Mouse (Mus musculus) cerebellum, adult 2 months (tissue): Measurements from ENCODE around the gene Olfr1337. TPM values are rescaled to one million over a fixed set of nuclear protein-coding genes. Genes with fewer than 3 reads are reported as not detected.
"Not testable (repeated sequence)": the region's sequence is repeated elsewhere in the genome, so short reads cannot be mapped to it uniquely, and the experiment has no call there.

Experiments
- DNase-seq, 2 experiments: peaks; one replicate each; pipeline ENCODE4 v3.0.0; 2021
- H3K27ac ChIP-seq: fragments of 200-500 bp; 2 replicates; pipeline ENCODE4 v1.5.1; 2012; ENCODE audit warnings: low read length, control low read depth, inconsistent platforms; ENCODE audit not compliant: insufficient read depth
- H3K27me3 ChIP-seq: fragments of 200-500 bp; 2 replicates; pipeline ENCODE4 v1.6.1; 2012; ENCODE audit warnings: inconsistent platforms, mild to moderate bottlenecking, low read length, moderate library complexity; ENCODE audit not compliant: control insufficient read depth, insufficient read depth
- H3K4me1 ChIP-seq: fragments of 200-500 bp; 2 replicates; pipeline ENCODE4 v1.6.1; 2011; ENCODE audit warnings: low read length; ENCODE audit not compliant: control insufficient read depth, insufficient read depth
- H3K4me3 ChIP-seq: fragments of 200-500 bp; replicated peaks from 2 replicates; pipeline ENCODE3; 2011; ENCODE audit warnings: mild to moderate bottlenecking, low read depth, low read length, control low read depth; ENCODE audit not compliant: insufficient read depth
- CTCF ChIP-seq: fragments of 200-500 bp; IDR thresholded peaks from 2 replicates; pipeline ENCODE4 v1.5.1; 2011; ENCODE audit warnings: low read depth, mild to moderate bottlenecking, control low read depth, low read length, moderate library complexity, borderline replicate concordance; ENCODE audit not compliant: insufficient read depth
- POLR2A ChIP-seq: fragments of 200-500 bp; IDR thresholded peaks from 2 replicates; pipeline ENCODE4 v1.6.1; 2011; ENCODE audit warnings: low read length, control low read depth, borderline replicate concordance; ENCODE audit not compliant: insufficient read depth
- WGBS: fragments of 180-500 bp; shearing (Covaris S2); methylation state at CpG from one replicate; pipeline ENCODE4 v1.1.7; 2018; 5-methylcytosine and 5-hydroxymethylcytosine counted together
- polyA plus RNA-seq: library from polyadenylated mRNA; depleted of rRNA; stranded (reverse); fragments of >200 nt; gene quantifications from 2 replicates; pipeline ENCODE4 v1.2.3, GENCODE M21; 2012; rRNA removed

Olfr1337 gene
- polyA plus RNA-seq, result not detected in 2 replicates

DNA sequence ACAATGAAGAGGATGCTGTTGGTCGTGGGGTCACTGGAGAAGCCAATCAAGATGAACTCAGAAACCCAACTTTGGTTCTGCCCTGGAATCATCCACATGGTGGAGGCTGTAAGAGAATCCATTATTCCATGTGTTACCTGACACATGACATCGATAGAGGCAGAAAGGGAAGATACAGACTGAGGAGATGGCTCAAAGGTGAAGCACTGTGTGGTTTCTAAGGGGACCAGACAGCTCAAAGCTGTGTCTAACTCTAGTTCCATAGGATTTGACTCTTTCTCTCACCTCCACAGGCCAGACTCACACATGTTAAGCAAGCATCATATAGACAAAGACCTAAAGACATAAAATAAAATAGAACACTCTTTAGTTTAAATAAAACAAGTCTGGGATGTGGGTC, at the start of gene Olfr1337:
TSS of gene Olfr1337 (minus strand) at position 101 of the 400 bp plus-strand sequence.
- no peak within 1 kb of the TSS for H3K4me3 ChIP-seq
- H3K27me3 ChIP-seq, result no peaks in the 10 kb centered on the region
- WGBS, result 69% methylated on average over 2 of the region's 2 CpGs
- H3K27ac ChIP-seq, result no peak within 1 kb of the TSS
- H3K4me1 ChIP-seq, result no peaks in the 10 kb centered on the region
- TF ChIP-seq CTCF (no peak), POLR2A (no peak)
- no peak for DNase-seq

- 23% methylated on average over 1 of the region's 1 CpGs for WGBS
- peak; percentile 8 to 32 for DNase-seq
These were observed 36.5 kb upstream of the Olfr1337 start for GRCm38 (mm10) chr4:118818921-118819320.

GRCm38 (mm10) chr4:118809844-118810243, 27.5 kb upstream of the Olfr1337 start, which contains the start of gene Olfr1335:
Olfr1335 (minus strand) TSS chr4:118809944.
- TF ChIP-seq POLR2A, result no peak
- no peak for TF ChIP-seq CTCF
- Histone ChIP-seq H3K4me3 (no peak within 1 kb of the TSS), H3K4me1 (no peaks in the 10 kb centered on the region), H3K27me3 (no peaks in the 10 kb centered on the region), H3K27ac (no peak within 1 kb of the TSS)
- DNase-seq, result no peak
- WGBS, result 88% methylated on average over 4 of the region's 4 CpGs

More at GRCm38 (mm10) chr4:118818921-118819320, 36.5 kb upstream of the Olfr1337 start:
- no peak for TF ChIP-seq POLR2A
- no peak for TF ChIP-seq CTCF
- Histone ChIP-seq H3K4me1 (no peaks in the 10 kb centered on the region), H3K4me3 (no peak overlapping the region), H3K27ac (no peak overlapping the region), H3K27me3 (no peaks in the 10 kb centered on the region)

DNA sequence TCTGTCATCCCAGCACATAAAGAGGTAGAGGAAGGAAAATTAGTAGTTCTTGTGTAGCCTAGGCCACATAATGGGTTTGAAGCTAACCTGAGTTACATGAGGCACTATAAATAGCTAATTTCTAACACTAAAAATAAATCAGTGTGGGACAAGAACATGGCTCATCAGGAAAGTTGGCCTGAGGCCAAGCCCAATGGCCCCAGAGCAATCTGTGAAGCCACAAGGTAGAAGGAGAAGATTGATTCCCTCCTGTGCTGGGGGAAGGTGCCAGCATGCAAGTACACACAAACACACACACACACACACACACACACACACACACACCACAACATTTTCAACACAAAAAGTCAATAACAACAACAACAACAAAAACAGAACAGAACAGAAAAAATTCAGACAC, 10.4 kb upstream of the Olfr1337 start:
- not testable (repeated sequence) for H3K4me1 ChIP-seq, H3K27ac ChIP-seq, H3K4me3 ChIP-seq, H3K27me3 ChIP-seq
- peak in 1 of 2 experiments; percentile 14 for DNase-seq

DNA sequence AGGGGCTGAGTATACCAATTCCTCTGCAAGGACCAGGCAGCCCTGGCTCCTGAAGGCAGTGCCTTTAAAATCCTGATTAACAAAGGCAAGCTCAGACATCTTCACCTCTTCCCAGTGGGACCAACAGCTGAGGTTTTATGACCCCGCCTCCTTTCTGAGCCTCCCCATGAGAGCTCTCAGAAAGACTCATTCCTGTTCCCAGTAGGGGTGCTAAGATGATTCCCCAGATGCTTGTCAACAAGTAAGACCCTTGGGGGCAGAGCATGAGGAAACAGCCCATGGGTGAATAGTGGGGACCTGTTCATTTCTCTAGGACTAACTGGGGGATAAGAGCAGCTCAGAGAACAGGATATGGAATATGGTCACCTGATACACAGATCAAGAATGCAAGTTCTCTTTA, 23.7 kb downstream of the Olfr1337 start, which contains the start of gene Olfr1338:
TSS of gene Olfr1338 (minus strand) at position 101 of the 400 bp plus-strand sequence.
- no peak for DNase-seq
- WGBS, result 96% methylated on average over 1 of the region's 1 CpGs
- H3K27ac ChIP-seq, result no peak within 1 kb of the TSS
- TF ChIP-seq CTCF (no peak), POLR2A (no peak)
- no peaks in the 10 kb centered on the region for H3K27me3 ChIP-seq
- H3K4me3 ChIP-seq, result no peak within 1 kb of the TSS
- no peaks in the 10 kb centered on the region for H3K4me1 ChIP-seq

GRCm38 (mm10) chr4:118741881-118742280, 40.5 kb downstream of the Olfr1337 start:
- H3K4me1 ChIP-seq, result no peaks in the 10 kb centered on the region; the same call in 1 of the 2 replicates
- H3K27me3 ChIP-seq, result no peaks in the 10 kb centered on the region; the same call in 1 of the 2 replicates
- TF ChIP-seq CTCF (no peak), POLR2A (no peak)
- H3K4me3 ChIP-seq, result no peak overlapping the region
- H3K27ac ChIP-seq, result no peak overlapping the region
- 4% methylated on average over 16 of the region's 16 CpGs for WGBS
- DNase-seq, result peak in 1 of 2 experiments; percentile 20

- no peak for DNase-seq
- Histone ChIP-seq H3K4me3 (no peak overlapping the region), H3K4me1 (no peaks in the 10 kb centered on the region; the same call in 1 of the 2 replicates), H3K27me3 (no peaks in the 10 kb centered on the region; the same call in 1 of the 2 replicates), H3K27ac (no peak overlapping the region)
- WGBS, result 40% methylated on average over 11 of the region's 11 CpGs
- no peak for TF ChIP-seq POLR2A
- no peak for TF ChIP-seq CTCF
These were observed 41.2 kb downstream of the Olfr1337 start for GRCm38 (mm10) chr4:118740988-118741698.

- Histone ChIP-seq H3K27me3 (no peaks in the 10 kb centered on the region; the same call in 1 of the 2 replicates), H3K4me3 (no peak overlapping the region), H3K27ac (no peak overlapping the region), H3K4me1 (no peaks in the 10 kb centered on the region; the same call in 1 of the 2 replicates)
- 70% methylated on average over 3 of the region's 3 CpGs for whole genome bisulfite sequencing
- TF ChIP-seq POLR2A (no peak), CTCF (no peak)
- DNase-seq, result no peak
These were observed 42.8 kb downstream of the Olfr1337 start for GRCm38 (mm10) chr4:118739574-118739973.
